Mouse (Mus musculus): ENCODE measurements at regions not wholly inside any gene's neighbourhood (a gene's known extent, or its start where the extent isn't known, plus 50 kb on each side); places are given as distances from the start of the nearest gene placed in this dataset.
A peak's percentile ranks its signal among the peaks of the same experiment; 100 is the strongest.

GRCm38 (mm10) chr14:68213879-68214278, 1080.2 kb downstream of the Synb start:
- H3K27me3 ChIP-seq (replicated peaks; ENCODE audit: control insufficient read depth, insufficient read depth, low read length): no peaks in the 10 kb centered on the region
- no peaks in the 10 kb centered on the region for H3K36me3 ChIP-seq (ENCODE audit: control insufficient read depth, insufficient read depth)
- peaks cover 3% of the 10 kb centered on the region for H3K4me1 ChIP-seq (replicated peaks; ENCODE audit: control insufficient read depth, insufficient read depth, low read length)
- WGBS: 91% methylated on average over 5 of the region's 5 CpGs
- H3K27ac ChIP-seq (ENCODE audit: low read length): no peak overlapping the region
- ATAC-seq: no peak
- no peak overlapping the region for H3K4me2 ChIP-seq (ENCODE audit: low read length)
- no peak overlapping the region for H3K9ac ChIP-seq (replicated peaks; ENCODE audit: low read depth, low read length)
- no peaks in the 10 kb centered on the region for H3K9me3 ChIP-seq (ENCODE audit: control insufficient read depth, low read length)
- H3K4me3 ChIP-seq (replicated peaks; ENCODE audit: low read length): no peak overlapping the region

- Histone ChIP-seq H3K9ac (replicated peaks; ENCODE audit: low read depth, low read length) (no peak overlapping the region), H3K4me3 (replicated peaks; ENCODE audit: low read length) (no peak overlapping the region), H3K4me2 (ENCODE audit: low read length) (peak overlapping the region; percentile 29), H3K27ac (ENCODE audit: low read length) (no peak overlapping the region), H3K4me1 (replicated peaks; ENCODE audit: control insufficient read depth, insufficient read depth, low read length) (peaks cover 28% of the 10 kb centered on the region), H3K36me3 (ENCODE audit: control insufficient read depth, insufficient read depth) (no peaks in the 10 kb centered on the region), H3K9me3 (ENCODE audit: control insufficient read depth, low read length) (no peaks in the 10 kb centered on the region), H3K27me3 (replicated peaks; ENCODE audit: control insufficient read depth, insufficient read depth, low read length) (no peaks in the 10 kb centered on the region)
- WGBS: 8% methylated on average over 8 of the region's 8 CpGs
- ATAC-seq: no peak
These were observed 1095.3 kb downstream of the Synb start for GRCm38 (mm10) chr14:68198802-68199201.

GRCm38 (mm10) chr14:68197470-68197800, 1096.7 kb downstream of the Synb start:
- no peaks in the 10 kb centered on the region for H3K9me3 ChIP-seq (ENCODE audit: control insufficient read depth, low read length)
- no peaks in the 10 kb centered on the region for H3K36me3 ChIP-seq (ENCODE audit: control insufficient read depth, insufficient read depth)
- H3K4me1 ChIP-seq (replicated peaks; ENCODE audit: control insufficient read depth, insufficient read depth, low read length): peaks cover 28% of the 10 kb centered on the region
- WGBS: 12% methylated on average over 13 of the region's 13 CpGs
- peak overlapping the region; percentile 78 for H3K27ac ChIP-seq (ENCODE audit: low read length)
- peak; percentile 47; the same call in 1 of the 2 replicates for ATAC-seq
- H3K9ac ChIP-seq (replicated peaks; ENCODE audit: low read depth, low read length): 0 out of 2 replicates have a peak overlapping the region, but pooled peaks have one; percentile 29
- H3K4me3 ChIP-seq (replicated peaks; ENCODE audit: low read length): no peak overlapping the region
- H3K4me2 ChIP-seq (ENCODE audit: low read length): peak overlapping the region; percentile 36
- H3K27me3 ChIP-seq (replicated peaks; ENCODE audit: control insufficient read depth, insufficient read depth, low read length): no peaks in the 10 kb centered on the region

- Histone ChIP-seq H3K36me3 (ENCODE audit: control insufficient read depth, insufficient read depth) (no peaks in the 10 kb centered on the region), H3K27ac (ENCODE audit: low read length) (peak overlapping the region; percentile 78), H3K9ac (replicated peaks; ENCODE audit: low read depth, low read length) (no peak overlapping the region), H3K9me3 (ENCODE audit: control insufficient read depth, low read length) (no peaks in the 10 kb centered on the region), H3K27me3 (replicated peaks; ENCODE audit: control insufficient read depth, insufficient read depth, low read length) (no peaks in the 10 kb centered on the region), H3K4me2 (ENCODE audit: low read length) (peak overlapping the region; percentile 36), H3K4me3 (replicated peaks; ENCODE audit: low read length) (no peak overlapping the region), H3K4me1 (replicated peaks; ENCODE audit: control insufficient read depth, insufficient read depth, low read length) (peaks cover 28% of the 10 kb centered on the region)
- peak; percentile 93 for ATAC-seq
- WGBS: 3% methylated on average over 9 of the region's 9 CpGs
These were observed 1097.2 kb downstream of the Synb start for GRCm38 (mm10) chr14:68196762-68197469.

GRCm38 (mm10) chr14:68196201-68196600, 1097.9 kb downstream of the Synb start:
- 26% methylated on average over 9 of the region's 9 CpGs for WGBS
- no peaks in the 10 kb centered on the region for H3K9me3 ChIP-seq (ENCODE audit: control insufficient read depth, low read length)
- H3K4me3 ChIP-seq (replicated peaks; ENCODE audit: low read length): no peak overlapping the region
- H3K27ac ChIP-seq (ENCODE audit: low read length): peak overlapping the region; percentile 37
- peak overlapping the region; percentile 8; the same call in 1 of the 2 replicates for H3K4me2 ChIP-seq (ENCODE audit: low read length)
- peak; percentile 58 for ATAC-seq
- no peaks in the 10 kb centered on the region for H3K27me3 ChIP-seq (replicated peaks; ENCODE audit: control insufficient read depth, insufficient read depth, low read length)
- no peak overlapping the region for H3K9ac ChIP-seq (replicated peaks; ENCODE audit: low read depth, low read length)
- H3K36me3 ChIP-seq (ENCODE audit: control insufficient read depth, insufficient read depth): no peaks in the 10 kb centered on the region
- peaks cover 28% of the 10 kb centered on the region for H3K4me1 ChIP-seq (replicated peaks; ENCODE audit: control insufficient read depth, insufficient read depth, low read length)

- Histone ChIP-seq H3K4me1 (replicated peaks; ENCODE audit: control insufficient read depth, insufficient read depth, low read length) (no peaks in the 10 kb centered on the region), H3K4me2 (ENCODE audit: low read length) (no peak overlapping the region), H3K9me3 (ENCODE audit: control insufficient read depth, low read length) (no peaks in the 10 kb centered on the region), H3K27ac (ENCODE audit: low read length) (no peak overlapping the region), H3K9ac (replicated peaks; ENCODE audit: low read depth, low read length) (no peak overlapping the region), H3K4me3 (replicated peaks; ENCODE audit: low read length) (no peak overlapping the region), H3K36me3 (ENCODE audit: control insufficient read depth, insufficient read depth) (no peaks in the 10 kb centered on the region), H3K27me3 (replicated peaks; ENCODE audit: control insufficient read depth, insufficient read depth, low read length) (no peaks in the 10 kb centered on the region)
- 61% methylated on average over 4 of the region's 4 CpGs for WGBS
- no peak for ATAC-seq
These were observed 1104.2 kb downstream of the Synb start for GRCm38 (mm10) chr14:68189876-68190275.

GRCm38 (mm10) chr14:68188325-68188724, 1105.8 kb downstream of the Synb start:
- Histone ChIP-seq H3K4me1 (replicated peaks; ENCODE audit: control insufficient read depth, insufficient read depth, low read length) (no peaks in the 10 kb centered on the region), H3K36me3 (ENCODE audit: control insufficient read depth, insufficient read depth) (no peaks in the 10 kb centered on the region), H3K9ac (replicated peaks; ENCODE audit: low read depth, low read length) (no peak overlapping the region), H3K4me2 (ENCODE audit: low read length) (no peak overlapping the region), H3K9me3 (ENCODE audit: control insufficient read depth, low read length) (no peaks in the 10 kb centered on the region), H3K4me3 (replicated peaks; ENCODE audit: low read length) (no peak overlapping the region), H3K27ac (ENCODE audit: low read length) (no peak overlapping the region), H3K27me3 (replicated peaks; ENCODE audit: control insufficient read depth, insufficient read depth, low read length) (no peaks in the 10 kb centered on the region)
- 74% methylated on average over 5 of the region's 5 CpGs for WGBS
- ATAC-seq: no peak

GRCm38 (mm10) chr14:68182606-68183005, 1111.5 kb downstream of the Synb start:
- Histone ChIP-seq H3K27ac (ENCODE audit: low read length) (no peak overlapping the region), H3K9me3 (ENCODE audit: control insufficient read depth, low read length) (no peaks in the 10 kb centered on the region), H3K27me3 (replicated peaks; ENCODE audit: control insufficient read depth, insufficient read depth, low read length) (no peaks in the 10 kb centered on the region), H3K36me3 (ENCODE audit: control insufficient read depth, insufficient read depth) (no peaks in the 10 kb centered on the region), H3K4me2 (ENCODE audit: low read length) (no peak overlapping the region), H3K9ac (replicated peaks; ENCODE audit: low read depth, low read length) (no peak overlapping the region), H3K4me1 (replicated peaks; ENCODE audit: control insufficient read depth, insufficient read depth, low read length) (no peaks in the 10 kb centered on the region), H3K4me3 (replicated peaks; ENCODE audit: low read length) (no peak overlapping the region)
- ATAC-seq: no peak
- WGBS: 60% methylated on average over 9 of the region's 9 CpGs

- Histone ChIP-seq H3K4me3 (replicated peaks; ENCODE audit: low read length) (no peak overlapping the region), H3K27me3 (replicated peaks; ENCODE audit: control insufficient read depth, insufficient read depth, low read length) (no peaks in the 10 kb centered on the region), H3K4me1 (replicated peaks; ENCODE audit: control insufficient read depth, insufficient read depth, low read length) (no peaks in the 10 kb centered on the region), H3K4me2 (ENCODE audit: low read length) (no peak overlapping the region), H3K27ac (ENCODE audit: low read length) (no peak overlapping the region), H3K36me3 (ENCODE audit: control insufficient read depth, insufficient read depth) (no peaks in the 10 kb centered on the region), H3K9me3 (ENCODE audit: control insufficient read depth, low read length) (no peaks in the 10 kb centered on the region), H3K9ac (replicated peaks; ENCODE audit: low read depth, low read length) (no peak overlapping the region)
- ATAC-seq: no peak
- 53% methylated on average over 6 of the region's 6 CpGs for WGBS
These were observed 1112.9 kb downstream of the Synb start for GRCm38 (mm10) chr14:68181168-68181567.
